Mouse (Mus musculus) testis, adult 2 months (tissue): ENCODE results near the gene Kat2a.

Experiments used
- CTCF ChIP-seq: fragments of 200-500 bp; IDR thresholded peaks from 2 replicates; pipeline ENCODE4 v1.5.1; 2012; ENCODE audit warnings: low read depth, mild to moderate bottlenecking, inconsistent platforms, low read length, moderate library complexity; ENCODE audit not compliant: control insufficient read depth, insufficient read depth, insufficient replicate concordance
- POLR2A ChIP-seq: fragments of 200-500 bp; IDR thresholded peaks from 2 replicates; pipeline ENCODE4 v1.6.1; 2012; ENCODE audit warnings: low read depth, mild to moderate bottlenecking, inconsistent platforms, low read length, moderate library complexity; ENCODE audit not compliant: control insufficient read depth

GRCm38 (mm10) chr11:100719893-100720292 is 7.6 kb upstream of the Kat2a start:
- TF ChIP-seq CTCF (no peak), POLR2A (no peak)
